ENCODE assay signal across 10 mouse cellular contexts in genomic region chr14:26530350-26530749, GRCm38 (mm10). TPM values are rescaled to one million over a fixed set of nuclear protein-coding genes. Genes with fewer than 3 reads are reported as not detected.
DNase-seq lines count a peak whose midpoint lies in the region; ATAC-seq and TF ChIP-seq lines count a peak whose summit lies in the region.
"Had no signal": no experiment of that assay in that cellular context is flagged by ENCODE, and none has a peak within 500 bp of the region (broad histone marks: within the 10 kb centered on the region; RNA-seq: fewer than 3 reads in every experiment).

No protein-coding gene starts in this region.

- no peaks in the 10 kb centered on the region for H3K9me3 ChIP-seq in forebrain, embryonic 15.5 days
- H3K9me3 ChIP-seq in forebrain, postnatal 0 days (ENCODE audit: low read length) = no peaks in the 10 kb centered on the region
- H3K9me3 ChIP-seq in lung, postnatal 0 days (ENCODE audit: low read length) = no peaks in the 10 kb centered on the region
- H3K9me3 ChIP-seq in stomach, embryonic 16.5 days (replicated peaks; ENCODE audit: control insufficient read depth, low read length) = no peaks in the 10 kb centered on the region
- H3K9me3 ChIP-seq: embryonic facial prominence, embryonic 12.5 days had no signal

- peaks cover 48% of the 10 kb centered on the region for H3K4me1 ChIP-seq in forebrain, embryonic 15.5 days
- peaks cover 30% of the 10 kb centered on the region for H3K4me1 ChIP-seq in forebrain, postnatal 0 days (ENCODE audit: insufficient read depth)
- peaks cover 7% of the 10 kb centered on the region; the same call in 1 of the 2 replicates for H3K4me1 ChIP-seq in lung, postnatal 0 days (ENCODE audit: insufficient read depth, low read depth, low read length)
- H3K4me1 ChIP-seq in stomach, embryonic 16.5 days (ENCODE audit: control insufficient read depth, insufficient read depth, low read length) = peaks cover 27% of the 10 kb centered on the region

- H3K36me3 ChIP-seq in forebrain, embryonic 15.5 days = no peaks in the 10 kb centered on the region
- no peaks in the 10 kb centered on the region for H3K36me3 ChIP-seq in forebrain, postnatal 0 days (ENCODE audit: insufficient read depth)
- H3K36me3 ChIP-seq in lung, postnatal 0 days (ENCODE audit: insufficient read depth, low read length) = no peaks in the 10 kb centered on the region
- no peaks in the 10 kb centered on the region for H3K36me3 ChIP-seq in stomach, embryonic 16.5 days (ENCODE audit: control insufficient read depth, insufficient read depth, low read length)

- peak overlapping the region; percentile 17 for H3K4me2 ChIP-seq in forebrain, embryonic 15.5 days (replicated peaks)
- H3K4me2 ChIP-seq in forebrain, postnatal 0 days (ENCODE audit: low read depth) = no peak overlapping the region
- no peak overlapping the region for H3K4me2 ChIP-seq in lung, postnatal 0 days (replicated peaks; ENCODE audit: low read depth, low read length)
- H3K4me2 ChIP-seq in stomach, embryonic 16.5 days (ENCODE audit: low read depth, low read length) = peak overlapping the region; percentile 9; the same call in 1 of the 2 replicates
- H3K4me2 ChIP-seq: embryonic facial prominence, embryonic 12.5 days had no signal

- WGBS in forebrain, embryonic 15.5 days = 46% methylated on average over 7 of the region's 7 CpGs
- 30% methylated on average over 7 of the region's 7 CpGs for WGBS in forebrain, postnatal 0 days
- 52% methylated on average over 7 of the region's 7 CpGs for WGBS in lung, postnatal 0 days
- 60% methylated on average over 7 of the region's 7 CpGs for WGBS in stomach, embryonic 16.5 days

- no peak for TF ChIP-seq EP300 in lung, postnatal 0 days (IDR thresholded peaks at IDR 0.05)

- no peak for DNase-seq in forebrain, postnatal 0 days
- peak; percentile 32 for DNase-seq in lung, postnatal 36 days
- DNase-seq in lung, postnatal 0 days (ENCODE audit: low spot score) = no peak
- peak; percentile 23 to 34 for DNase-seq in kidney, postnatal 4 days
- no peak for DNase-seq in right cerebral cortex, postnatal 36 days (ENCODE audit: low spot score in 2 of 2)
- no peak for DNase-seq in urinary bladder, postnatal 4 days (ENCODE audit: low spot score in 2 of 2)
- DNase-seq: B cell, adult 2 months had no signal

- TF ChIP-seq CTCF in forebrain, postnatal 0 days (IDR thresholded peaks at IDR 0.05; ENCODE audit: low read depth) = no peak
- TF ChIP-seq CTCF in lung, postnatal 0 days (IDR thresholded peaks at IDR 0.05) = no peak

- no peak overlapping the region for H3K27ac ChIP-seq in forebrain, embryonic 15.5 days (replicated peaks)
- H3K27ac ChIP-seq in forebrain, postnatal 0 days (ENCODE audit: low read depth, low read length) = no peak overlapping the region
- H3K27ac ChIP-seq in lung, postnatal 0 days (ENCODE audit: low read length) = no peak overlapping the region
- H3K27ac ChIP-seq in stomach, embryonic 16.5 days (ENCODE audit: low read length) = no peak overlapping the region
- H3K27ac ChIP-seq: embryonic facial prominence, embryonic 12.5 days had no signal

- ATAC-seq in forebrain, embryonic 15.5 days (replicated peaks) = no peak
- no peak for ATAC-seq in forebrain, postnatal 0 days
- ATAC-seq in lung, postnatal 0 days = no peak
- ATAC-seq in stomach, embryonic 16.5 days (ENCODE audit: insufficient read depth, low FRiP score) = no peak

- H3K4me3 ChIP-seq in forebrain, embryonic 15.5 days = no peak overlapping the region
- no peak overlapping the region for H3K4me3 ChIP-seq in forebrain, postnatal 0 days (ENCODE audit: low read depth, low read length)
- no peak overlapping the region for H3K4me3 ChIP-seq in lung, postnatal 0 days (ENCODE audit: low read depth, low read length)
- no peak overlapping the region for H3K4me3 ChIP-seq in stomach, embryonic 16.5 days (replicated peaks; ENCODE audit: low read length)
- H3K4me3 ChIP-seq: embryonic facial prominence, embryonic 12.5 days had no signal

- no peaks in the 10 kb centered on the region for H3K27me3 ChIP-seq in forebrain, embryonic 15.5 days
- H3K27me3 ChIP-seq in forebrain, postnatal 0 days (ENCODE audit: insufficient read depth, low read length) = no peaks in the 10 kb centered on the region
- no peaks in the 10 kb centered on the region for H3K27me3 ChIP-seq in lung, postnatal 0 days (replicated peaks; ENCODE audit: insufficient read depth, low read length)
- no peaks in the 10 kb centered on the region for H3K27me3 ChIP-seq in stomach, embryonic 16.5 days (ENCODE audit: control insufficient read depth, insufficient read depth, low read length)
- H3K27me3 ChIP-seq: embryonic facial prominence, embryonic 12.5 days had no signal

- no peak overlapping the region; the same call in 1 of the 2 replicates for H3K9ac ChIP-seq in forebrain, embryonic 15.5 days (replicated peaks)
- H3K9ac ChIP-seq in forebrain, postnatal 0 days = no peak overlapping the region
- H3K9ac ChIP-seq in lung, postnatal 0 days (replicated peaks; ENCODE audit: low read depth) = no peak overlapping the region
- 0 out of 2 replicates have a peak overlapping the region, but pooled peaks have one; percentile 7 for H3K9ac ChIP-seq in stomach, embryonic 16.5 days (ENCODE audit: low read length)
- H3K9ac ChIP-seq: embryonic facial prominence, embryonic 12.5 days had no signal

RNA-seq across cellular contexts. Expression of gene Slmap, which starts 4.4 kb away (rescaled TPM):
- 13.1 and 14.9 TPM in 2 replicates for polyA plus RNA-seq in forebrain, embryonic 15.5 days (2015; fragmentation: Nextera tagmentation; extraction: Ambion mirVana)
- total RNA-seq in forebrain, postnatal 0 days (2014; rRNA removed) = 23.9 and 27.2 TPM in 2 replicates
- polyA plus RNA-seq in forebrain, postnatal 0 days (2015; fragmentation: Nextera tagmentation; extraction: Ambion mirVana) = 6.8 and 9.9 TPM in 2 replicates
- polyA plus RNA-seq in lung, postnatal 0 days (2015; fragmentation: Nextera tagmentation; extraction: Ambion mirVana) = 19.6 and 21.3 TPM in 2 replicates
- 59.1 and 60.6 TPM in 2 replicates for polyA plus RNA-seq in stomach, embryonic 16.5 days (2015; fragmentation: Nextera tagmentation; extraction: Ambion mirVana)

RNA-seq across cellular contexts. Expression of gene Dennd6a, which starts 43.3 kb away (rescaled TPM):
- polyA plus RNA-seq in forebrain, embryonic 15.5 days (2015; fragmentation: Nextera tagmentation; extraction: Ambion mirVana) = 23.8 and 26.1 TPM in 2 replicates
- total RNA-seq in forebrain, postnatal 0 days (2014; rRNA removed) = 23.5 and 30.7 TPM in 2 replicates
- polyA plus RNA-seq in forebrain, postnatal 0 days (2015; fragmentation: Nextera tagmentation; extraction: Ambion mirVana) = 6.8 and 11.9 TPM in 2 replicates
- 30.7 and 30.8 TPM in 2 replicates for polyA plus RNA-seq in lung, postnatal 0 days (2015; fragmentation: Nextera tagmentation; extraction: Ambion mirVana)
- 23.2 and 23.7 TPM in 2 replicates for polyA plus RNA-seq in stomach, embryonic 16.5 days (2015; fragmentation: Nextera tagmentation; extraction: Ambion mirVana)

Comparison
In these comparisons a context has a peak if more than half of its experiments do, and no peak if none do; other contexts are left out.
1. H3K4me2 ChIP-seq: peak in forebrain, embryonic 15.5 days (single experiment) and stomach, embryonic 16.5 days (single experiment); none in forebrain, postnatal 0 days (single experiment) and lung, postnatal 0 days (single experiment).
2. DNase-seq: peak in lung, postnatal 36 days (single experiment) and kidney, postnatal 4 days (2 of 2); none in forebrain, postnatal 0 days (single experiment), lung, postnatal 0 days (single experiment), right cerebral cortex, postnatal 36 days (0 of 2) and urinary bladder, postnatal 4 days (0 of 2).